Mouse (Mus musculus): ENCODE data around the gene Bod1l.

The Bod1l gene

DNA sequence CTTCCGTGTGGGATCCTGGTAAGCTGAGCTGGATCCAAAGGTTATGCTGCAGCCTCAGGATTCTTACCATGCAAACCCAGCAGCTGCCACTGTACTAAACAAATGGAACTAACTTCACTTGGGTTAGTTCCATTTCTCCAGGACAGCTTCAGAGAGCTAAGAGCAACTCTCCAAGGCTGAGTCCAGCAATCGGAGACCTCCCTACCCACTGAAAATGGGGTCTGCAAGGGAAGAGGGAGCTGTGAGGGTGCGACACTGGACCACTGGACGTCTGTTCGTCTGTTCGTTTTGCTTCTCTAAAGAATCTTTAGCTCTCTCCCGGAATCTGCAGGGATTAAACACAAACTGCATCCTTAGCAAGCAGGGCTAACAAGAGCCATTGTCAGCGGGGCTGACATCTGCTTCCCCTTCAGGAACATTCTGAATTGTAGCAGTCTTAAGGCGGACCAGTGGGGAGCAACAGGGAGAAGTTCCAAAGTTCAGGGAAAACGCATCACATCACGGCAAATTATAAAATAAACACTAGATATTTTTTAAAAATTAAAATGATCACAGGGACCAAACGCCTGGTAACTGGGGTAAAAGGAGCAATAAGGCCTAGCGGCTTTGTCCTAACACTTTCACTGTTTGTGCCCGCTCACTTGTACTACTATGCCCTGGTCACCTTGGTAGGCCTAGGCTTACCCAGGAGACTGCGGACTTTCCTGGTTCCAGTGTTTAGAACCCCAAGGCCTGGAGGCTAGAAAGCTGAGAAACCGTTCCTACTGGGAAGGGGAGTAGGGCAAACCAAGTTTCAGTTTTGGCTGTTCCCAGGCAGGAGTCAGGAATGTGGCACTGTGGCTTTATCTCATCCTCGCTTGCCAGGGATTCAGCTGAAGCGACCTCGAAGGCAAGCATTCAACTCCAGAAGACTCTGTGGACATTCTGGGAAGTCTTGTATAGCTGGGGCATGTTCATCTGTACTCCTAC lies 85.2 kb downstream of the Bod1l start:
- no peak for DNase-seq (ENCODE audit: low read depth, low spot score)

DNA sequence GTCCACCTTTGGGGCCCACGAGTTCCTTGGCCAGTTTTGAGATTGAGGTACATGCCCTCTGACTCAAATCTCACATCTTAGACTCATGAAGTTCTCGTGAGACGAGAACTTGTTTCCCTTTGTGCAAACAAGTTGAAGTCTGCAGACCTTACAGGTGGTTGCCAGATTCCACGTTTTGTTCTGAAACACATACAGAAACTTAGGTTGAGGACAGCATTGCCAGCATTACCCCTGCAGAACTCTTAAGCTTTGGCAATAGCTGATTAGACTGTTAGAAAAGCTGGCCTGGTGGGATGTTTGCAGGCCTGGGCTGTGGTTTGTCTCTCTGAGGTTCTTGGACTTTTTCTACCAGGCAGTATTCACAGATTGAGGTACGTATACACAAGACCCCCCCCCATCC lies 86.8 kb downstream of the Bod1l start:
- no peak for DNase-seq (ENCODE audit: low read depth, low spot score)

DNA sequence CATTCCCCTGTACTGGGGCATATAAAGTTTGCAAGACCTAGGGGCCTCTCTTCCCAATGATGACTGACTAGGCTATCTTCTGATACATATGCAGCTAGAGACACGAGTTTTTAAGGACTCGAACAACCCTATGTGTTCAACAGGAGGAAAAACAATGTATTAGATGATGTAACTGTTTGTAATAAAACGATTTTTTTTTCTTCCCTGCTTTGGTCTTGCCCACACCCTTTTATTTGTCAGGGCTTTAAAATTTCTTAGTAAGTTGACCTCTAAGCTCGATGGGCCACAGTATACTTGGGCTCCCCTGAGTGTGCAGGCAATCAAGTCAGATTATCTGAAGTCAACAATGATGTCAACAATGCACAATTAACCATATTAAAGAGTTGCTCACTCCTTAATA lies 87.7 kb downstream of the Bod1l start:
- DNase-seq (ENCODE audit: low read depth, low spot score) = no peak

DNA sequence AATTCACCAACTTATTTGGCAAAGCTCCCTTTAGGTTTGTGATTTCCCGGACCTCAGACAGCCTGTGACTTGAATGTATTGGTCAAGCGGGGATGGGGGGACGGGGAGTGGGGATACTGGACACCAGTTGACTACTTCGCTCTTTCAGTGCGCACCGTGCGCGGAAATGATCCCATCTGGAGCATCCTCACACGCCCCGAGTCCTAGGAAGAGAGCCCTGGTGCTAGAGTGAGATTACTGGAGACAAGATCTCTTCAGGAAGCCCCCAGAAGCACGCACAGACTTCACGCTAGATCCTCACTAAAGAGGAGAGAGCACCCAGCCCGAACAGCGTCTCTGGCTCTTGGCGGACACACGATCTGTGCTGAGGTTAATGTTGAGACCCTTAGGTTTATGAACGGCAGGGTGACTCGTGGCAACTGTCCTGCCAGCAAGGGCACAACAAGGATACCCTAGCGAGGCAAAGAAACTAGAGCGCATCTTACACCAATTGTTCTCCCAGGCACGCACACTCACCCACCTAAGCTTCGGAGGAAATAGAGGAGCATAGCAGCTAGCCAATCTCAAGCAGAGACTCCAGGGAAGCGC lies 88.6 kb downstream of the Bod1l start:
- DNase-seq (ENCODE audit: low read depth, low spot score) = no peak

DNA sequence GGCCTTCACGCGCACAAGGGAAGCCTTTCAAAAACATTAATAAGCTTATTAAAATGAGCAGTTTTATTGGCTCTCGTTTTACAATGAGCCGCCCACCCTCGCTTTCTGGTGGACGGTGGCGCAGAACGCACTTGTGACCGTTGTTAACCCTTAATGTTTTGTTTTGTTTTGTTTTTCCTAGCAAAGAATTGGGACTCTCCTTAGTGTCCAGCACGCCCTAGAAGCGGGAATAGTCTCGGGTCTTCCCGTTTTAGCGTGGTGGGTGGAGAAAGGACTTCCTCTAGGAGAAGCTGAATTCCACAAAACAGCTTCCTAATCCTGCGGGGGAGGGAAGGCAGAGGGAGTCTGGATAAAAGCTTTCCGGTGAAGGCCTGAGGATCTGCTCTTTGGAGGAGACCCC lies 89.3 kb downstream of the Bod1l start:
- no peak for DNase-seq (ENCODE audit: low read depth, low spot score)

DNA sequence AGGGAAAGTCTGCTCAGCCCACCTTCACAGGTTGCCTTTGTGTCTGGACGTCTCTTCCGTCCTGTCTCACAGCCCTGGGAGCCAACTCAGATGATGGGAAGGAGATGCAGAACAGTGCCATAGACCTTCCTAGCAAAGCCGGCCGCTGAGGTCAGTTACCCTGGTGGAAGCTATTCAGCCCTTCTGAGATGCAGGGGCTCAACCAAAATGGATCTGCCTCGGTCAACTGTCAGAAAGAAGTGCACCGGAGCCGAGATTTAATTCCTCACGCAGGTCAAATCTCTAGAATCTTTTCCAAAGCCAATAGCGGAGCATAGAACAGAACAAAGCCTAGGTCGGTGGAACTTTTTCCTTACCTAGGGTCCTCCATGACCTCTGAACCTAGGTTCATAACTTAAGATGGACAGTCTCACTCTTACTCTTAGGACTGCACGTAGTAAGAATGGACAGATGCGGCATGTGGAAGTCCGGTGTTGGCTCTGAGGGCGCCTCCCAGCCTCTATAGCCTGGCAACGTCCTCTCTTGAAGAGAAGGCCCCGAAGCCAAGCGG lies 89.8 kb downstream of the Bod1l start:
- DNase-seq (ENCODE audit: low read depth, low spot score) = no peak

DNA sequence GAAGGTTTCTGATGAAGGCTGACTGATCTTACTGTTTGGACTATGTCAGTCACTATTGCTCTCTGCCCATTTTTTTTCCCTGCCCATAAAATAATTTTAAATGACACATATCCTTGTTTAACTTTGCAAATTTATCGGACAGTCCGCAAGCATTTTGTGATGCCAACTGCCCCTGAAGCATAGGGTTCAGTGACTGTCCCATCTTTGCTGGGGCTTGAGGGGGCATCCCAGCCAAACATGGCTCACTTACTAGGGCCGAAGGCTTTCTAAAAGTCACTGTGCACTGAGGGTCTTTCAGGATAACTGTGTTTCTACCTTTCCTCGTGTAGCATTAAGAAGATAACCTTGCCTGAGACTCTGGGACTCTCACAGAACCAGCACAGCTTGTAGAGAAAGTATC lies 91.4 kb downstream of the Bod1l start:
- no peak for DNase-seq (ENCODE audit: low read depth, low spot score)

DNA sequence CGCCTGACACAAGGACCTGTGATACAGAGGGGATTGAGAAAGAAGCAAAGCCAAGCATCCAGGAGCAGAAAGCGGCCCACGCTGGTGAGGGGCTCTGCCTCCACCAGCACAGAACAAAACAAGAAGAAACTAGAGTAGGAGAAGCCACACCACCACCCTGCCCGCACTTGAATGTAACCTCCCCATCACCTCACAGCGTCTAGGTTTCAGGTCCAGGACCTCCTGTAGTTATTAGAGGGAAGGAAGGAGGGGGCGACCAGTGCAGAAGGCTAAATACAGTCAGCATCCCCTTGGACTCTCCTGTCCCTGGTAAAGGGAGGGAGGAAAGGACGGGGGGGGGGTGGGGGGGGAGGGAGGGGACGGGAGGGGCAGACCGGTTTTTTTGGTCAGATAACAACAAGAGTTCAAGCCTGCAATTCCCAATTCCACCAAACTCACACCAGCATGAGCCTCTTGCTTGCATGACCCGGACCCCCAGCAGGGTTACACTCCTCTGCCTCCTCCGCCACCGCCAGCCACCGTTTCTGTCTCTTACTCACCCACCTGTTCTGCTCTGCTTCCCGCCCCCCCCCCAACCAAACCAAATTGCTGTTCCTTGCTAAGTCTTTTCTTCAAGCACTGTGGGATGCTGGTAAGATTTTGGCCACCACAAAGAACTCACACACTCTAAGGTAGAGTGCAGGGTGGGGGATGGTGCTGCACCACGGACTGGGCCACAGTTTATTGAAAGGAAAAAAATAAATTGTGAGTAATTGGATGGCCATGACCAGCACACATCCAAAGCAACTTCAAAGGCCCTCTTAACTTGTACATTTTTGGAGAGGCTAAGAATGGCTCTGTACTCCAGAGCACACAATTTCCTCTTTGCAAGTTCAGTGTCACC lies 99.0 kb downstream of the Bod1l start:
- no peak for DNase-seq (ENCODE audit: low read depth, low spot score)

DNA sequence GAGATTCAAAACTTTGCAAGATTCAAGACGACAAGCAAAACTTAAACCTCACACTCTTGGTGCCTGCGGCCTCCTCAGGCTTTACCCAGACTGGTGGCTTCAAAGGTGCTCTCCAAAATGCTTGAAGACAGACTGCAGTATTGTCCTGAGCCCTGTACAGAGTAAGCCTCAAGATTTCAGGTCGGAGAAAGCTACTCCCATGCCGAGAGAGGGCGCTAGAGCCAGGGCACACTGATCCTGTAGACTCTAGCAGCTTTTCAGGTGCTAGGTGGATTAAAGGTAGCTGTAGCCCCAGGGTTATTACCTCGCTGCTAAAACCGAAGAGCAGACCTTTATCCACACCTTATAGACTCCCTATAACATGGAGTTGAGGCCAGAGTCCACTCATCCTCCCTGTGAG lies 99.9 kb downstream of the Bod1l start:
- no peak for DNase-seq (ENCODE audit: low read depth, low spot score)

DNA sequence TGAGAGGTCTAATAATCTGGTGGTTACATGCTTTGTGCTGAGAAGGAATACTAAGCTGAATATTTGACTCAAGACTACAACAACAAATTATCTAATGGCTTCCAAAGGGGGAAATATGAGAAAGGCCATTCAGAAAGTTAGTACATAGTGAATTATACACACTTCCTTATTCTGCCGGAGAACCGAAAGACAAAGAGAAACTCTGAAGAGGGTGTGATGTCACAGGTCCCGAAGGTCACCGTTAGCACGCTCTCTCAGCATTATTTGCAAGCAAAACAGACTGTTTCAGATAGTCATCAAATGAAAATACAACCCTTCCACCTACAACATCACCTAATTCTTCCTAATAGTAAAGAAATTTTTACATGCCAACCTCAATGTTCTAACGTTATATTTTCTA lies 105.3 kb downstream of the Bod1l start:
- no peak for DNase-seq (ENCODE audit: low read depth, low spot score)
